Mouse (Mus musculus) adipocyte (in vitro differentiated cells): ENCODE measurements around the gene Npas1.

ENCODE experiments used
- DNase-seq: peaks from one replicate; pipeline ENCODE4 v3.0.0-alpha.2; 2016; ENCODE audit warnings: low spot score

Gene Npas1

GRCm38 (mm10) chr7:16477628-16478027 lies at the start of gene Npas1:
TSS of gene Npas1 (minus strand) at chr7:16477728.
- no peak for DNase-seq

DNA sequence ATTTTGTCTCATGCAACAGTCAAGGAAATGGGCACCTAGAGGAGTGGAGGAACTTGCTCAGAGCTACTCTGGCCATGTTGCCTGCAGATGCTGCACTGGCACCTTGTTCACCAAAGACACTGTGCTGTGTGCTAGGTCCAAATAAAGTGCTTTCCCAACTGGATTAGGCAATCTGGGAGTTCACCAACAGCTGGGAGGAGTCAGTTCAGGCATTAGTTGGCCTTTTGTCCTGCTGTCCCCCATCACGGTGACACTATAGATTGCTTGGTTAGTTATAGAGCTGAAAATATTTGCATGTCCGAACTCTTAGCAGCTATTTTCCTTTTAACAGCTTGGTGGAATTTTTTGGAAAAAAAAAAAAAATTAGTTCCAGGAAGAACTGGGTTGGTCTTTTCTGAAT lies 48.5 kb upstream of the Npas1 start:
- peak; percentile 42 for DNase-seq

GRCm38 (mm10) chr7:16525448-16525847 lies 47.9 kb upstream of the Npas1 start:
- no peak for DNase-seq

- peak; percentile 47 for DNase-seq
These were observed 46.8 kb upstream of the Npas1 start for GRCm38 (mm10) chr7:16524308-16524707.

DNA sequence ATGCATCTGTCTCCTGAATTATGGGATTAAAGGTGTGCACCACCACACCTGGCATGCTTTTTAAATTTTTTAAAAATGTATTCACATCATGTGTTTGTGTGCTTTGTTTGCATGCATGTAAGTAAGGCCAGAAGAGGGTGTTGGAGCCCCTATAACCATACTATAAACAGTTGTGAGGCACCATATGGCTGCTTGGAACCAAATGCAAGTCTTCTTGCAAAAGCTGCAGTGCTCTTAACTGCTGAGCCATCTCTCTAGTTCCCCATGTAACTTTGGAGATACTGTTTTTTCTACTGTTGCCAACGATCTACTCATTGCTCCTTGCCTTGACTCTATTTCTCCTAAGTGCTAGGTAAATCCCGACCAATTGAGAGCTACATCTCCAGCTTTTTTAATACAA lies 41.8 kb upstream of the Npas1 start:
- no peak for DNase-seq

DNA sequence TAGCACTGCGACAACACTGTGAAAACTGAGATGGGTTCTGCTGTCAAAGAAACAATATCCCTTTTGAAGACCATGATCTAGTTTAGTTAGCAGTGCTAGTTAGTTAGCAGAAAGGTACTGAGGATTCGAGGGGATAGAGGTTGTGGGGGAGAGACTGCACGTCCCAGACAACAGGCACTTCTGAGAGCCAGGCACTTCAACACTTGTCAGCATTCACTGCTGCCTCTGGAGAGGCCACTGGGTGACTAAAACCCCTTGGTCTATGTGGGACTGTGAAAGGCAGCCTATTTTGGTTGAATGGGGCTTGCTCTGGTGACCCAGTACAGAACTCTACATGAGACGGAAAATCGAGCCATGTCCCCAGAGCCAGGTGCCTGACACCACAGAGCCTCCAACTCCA lies 39.7 kb upstream of the Npas1 start:
- DNase-seq, result no peak

DNA sequence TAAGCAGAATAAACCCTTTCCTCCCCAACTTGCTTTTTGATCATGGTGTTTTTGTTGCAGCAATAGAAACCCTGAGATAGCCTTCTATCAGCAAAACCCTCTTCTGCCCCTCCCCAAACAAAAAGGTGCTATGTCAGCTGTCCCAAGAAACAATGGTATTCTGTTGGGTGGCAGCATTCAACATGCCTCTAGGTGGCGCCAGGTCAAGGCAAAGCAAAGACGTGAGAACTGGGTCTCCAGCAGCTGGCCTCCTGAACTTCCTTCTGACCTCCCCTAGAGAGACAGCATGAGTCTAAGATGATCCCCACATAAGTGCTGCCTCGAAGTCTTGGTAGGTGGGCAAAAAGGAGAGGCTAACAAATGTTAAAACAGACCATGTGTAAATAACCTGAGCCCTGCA lies 29.8 kb upstream of the Npas1 start:
- peak; percentile 37 for DNase-seq

GRCm38 (mm10) chr7:16505226-16505593 lies 27.7 kb upstream of the Npas1 start:
- DNase-seq, result no peak

DNA sequence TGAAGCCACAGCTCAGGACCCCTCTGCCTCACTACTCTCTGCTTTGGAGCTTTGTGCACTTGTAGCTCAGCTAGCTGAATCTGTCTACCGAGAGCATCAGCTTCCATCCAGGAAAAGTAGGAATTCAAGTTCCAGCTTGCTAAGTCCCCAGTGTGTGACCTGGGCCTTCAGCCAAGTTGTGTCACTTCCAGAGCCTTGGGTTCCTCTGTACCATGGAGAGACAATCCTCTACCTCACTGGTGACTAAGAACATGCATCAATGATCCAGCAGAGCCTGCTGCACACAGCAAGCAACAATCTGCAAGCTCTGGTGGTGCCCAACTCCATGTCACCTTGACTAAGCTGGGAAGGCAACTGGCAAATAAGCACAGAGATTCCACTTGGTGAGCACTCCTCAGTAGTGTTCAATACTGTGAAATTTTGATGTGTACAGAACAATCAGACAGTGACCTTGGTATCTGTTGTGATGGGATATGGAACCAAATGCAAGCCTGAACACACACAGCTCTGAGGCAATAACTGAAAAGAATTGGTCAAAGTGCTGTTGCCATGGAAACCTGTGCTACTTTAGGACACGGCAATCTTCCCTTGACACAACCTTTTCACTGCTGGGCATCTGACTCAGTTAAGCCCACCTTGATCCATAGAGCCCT lies 27.2 kb upstream of the Npas1 start:
- DNase-seq, result peak; percentile 58

GRCm38 (mm10) chr7:16501571-16501970 lies 24.0 kb upstream of the Npas1 start:
- no peak for DNase-seq

- no peak for DNase-seq
These were observed 22.2 kb upstream of the Npas1 start for GRCm38 (mm10) chr7:16499671-16500104.

DNA sequence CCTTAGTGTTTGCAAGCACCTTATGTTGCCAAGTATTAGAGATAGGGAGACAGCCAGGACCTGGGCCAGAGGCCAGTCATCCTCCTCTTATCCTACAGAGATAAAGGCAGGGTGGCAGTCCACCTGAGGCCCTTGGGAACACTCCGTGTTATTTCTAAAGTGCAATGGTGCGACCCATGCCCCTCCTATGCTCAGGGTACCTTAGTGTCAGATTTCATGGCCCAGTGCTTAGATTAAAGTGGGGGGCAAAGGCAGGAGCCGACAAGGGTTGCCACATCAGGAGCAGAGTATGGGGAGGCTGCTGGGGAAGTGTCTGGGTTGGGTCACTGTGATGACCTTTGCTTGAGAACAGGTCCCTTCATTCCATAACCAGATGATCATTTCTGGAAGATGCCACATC lies 18.7 kb upstream of the Npas1 start:
- no peak for DNase-seq

DNA sequence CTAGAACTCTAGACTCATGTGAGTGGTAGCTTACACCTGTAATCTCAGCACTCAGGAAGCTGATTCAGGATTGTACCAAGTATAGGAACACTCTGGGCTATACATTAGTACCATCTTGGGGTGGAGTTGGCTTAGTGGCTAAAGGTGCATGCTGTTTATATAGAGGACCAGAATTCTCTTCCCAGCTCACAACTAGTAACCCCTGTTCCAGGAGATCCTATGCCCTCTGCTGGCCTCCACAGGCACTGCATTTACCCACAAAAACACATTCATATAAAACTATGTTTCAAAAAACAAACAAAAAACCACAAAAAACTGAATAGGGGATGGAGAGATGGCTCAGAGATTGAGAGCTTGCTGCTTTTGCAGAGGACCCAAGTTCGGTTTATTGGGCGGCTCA lies 15.8 kb upstream of the Npas1 start:
- DNase-seq, result peak; percentile 50

DNA sequence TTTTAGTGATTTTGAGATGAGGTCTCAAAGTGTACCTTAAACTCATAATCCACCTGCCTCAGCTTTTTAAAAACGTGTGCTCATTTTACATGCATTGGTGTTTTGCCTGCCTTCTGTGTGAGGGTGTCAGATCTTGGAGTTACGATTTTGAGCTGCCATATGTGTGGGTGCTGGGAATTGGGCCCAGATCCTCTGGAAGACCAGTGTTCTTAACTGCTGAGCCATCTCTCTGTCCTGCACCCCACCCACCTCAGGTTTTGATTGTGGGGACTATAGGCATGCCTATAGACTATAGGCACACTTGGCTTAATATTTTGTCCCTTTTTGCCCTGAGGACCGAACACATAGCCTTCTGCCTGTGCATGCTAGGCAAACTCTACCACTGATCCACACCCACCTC lies 14.7 kb upstream of the Npas1 start:
- DNase-seq, result no peak

DNA sequence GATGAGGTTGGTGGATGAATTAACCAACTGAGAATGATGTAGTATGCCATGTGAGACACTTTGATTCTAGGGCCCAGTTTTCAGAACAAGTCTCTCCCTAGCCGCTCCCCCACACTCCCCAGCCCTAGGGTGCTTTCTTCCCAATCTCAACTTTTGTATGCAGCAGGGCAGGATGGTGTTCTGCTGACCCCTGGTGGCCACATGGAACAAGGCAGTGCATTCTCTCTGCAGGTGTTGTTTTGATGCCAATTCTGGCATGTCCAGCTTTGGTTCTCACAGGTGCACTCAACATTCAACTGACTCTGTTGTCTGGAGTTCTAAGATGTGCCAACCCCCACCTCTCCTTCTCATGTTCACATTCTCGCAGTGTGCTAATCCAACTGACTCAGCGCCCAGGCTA lies 14.2 kb upstream of the Npas1 start:
- DNase-seq, result peak; percentile 62

DNA sequence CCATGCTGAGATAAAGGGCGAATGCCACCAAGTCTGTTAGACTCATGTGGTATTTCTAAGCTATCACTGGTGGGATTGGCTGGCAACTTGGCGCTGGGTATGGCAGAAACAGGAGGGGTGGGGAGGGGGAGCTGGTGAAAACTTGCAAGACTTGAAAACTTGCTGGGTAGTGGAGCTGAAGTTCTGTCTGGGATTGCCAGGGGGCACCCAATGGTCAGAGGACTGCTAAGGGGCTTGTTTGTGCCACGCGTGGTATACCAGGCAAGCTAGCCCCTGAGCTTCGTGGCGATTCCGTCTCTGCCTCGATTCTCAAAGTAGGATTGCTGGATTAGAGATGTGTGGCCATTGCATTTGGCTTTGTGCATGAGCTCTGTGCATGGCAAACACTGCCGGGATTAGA lies 12.4 kb upstream of the Npas1 start:
- no peak for DNase-seq

GRCm38 (mm10) chr7:16488816-16489215 lies 11.3 kb upstream of the Npas1 start:
- no peak for DNase-seq

GRCm38 (mm10) chr7:16476600-16476989 lies 933 bp downstream of the Npas1 start:
- DNase-seq, result no peak

- DNase-seq, result no peak
These were observed 1.5 kb downstream of the Npas1 start for GRCm38 (mm10) chr7:16475764-16476599.

DNA sequence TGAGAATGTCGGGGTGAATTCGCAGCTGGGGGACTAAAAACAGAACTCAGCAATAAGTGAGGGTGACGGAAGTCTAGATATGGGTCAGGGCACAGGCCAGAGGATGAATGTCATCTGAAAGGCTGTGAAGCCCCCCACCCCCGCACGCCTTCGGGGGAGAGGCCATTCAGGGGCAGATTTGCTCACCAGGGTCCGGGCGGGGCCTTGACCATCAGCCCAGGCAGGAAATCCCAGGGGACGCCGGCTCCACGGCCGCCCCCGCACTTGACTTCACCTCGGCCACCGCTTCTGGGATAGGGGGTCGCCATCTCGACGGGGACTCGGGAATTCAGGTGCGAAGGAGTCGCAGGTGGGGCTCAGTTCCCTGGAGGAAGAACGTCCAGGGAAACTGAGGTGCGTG lies 2.2 kb downstream of the Npas1 start:
- DNase-seq, result no peak

DNA sequence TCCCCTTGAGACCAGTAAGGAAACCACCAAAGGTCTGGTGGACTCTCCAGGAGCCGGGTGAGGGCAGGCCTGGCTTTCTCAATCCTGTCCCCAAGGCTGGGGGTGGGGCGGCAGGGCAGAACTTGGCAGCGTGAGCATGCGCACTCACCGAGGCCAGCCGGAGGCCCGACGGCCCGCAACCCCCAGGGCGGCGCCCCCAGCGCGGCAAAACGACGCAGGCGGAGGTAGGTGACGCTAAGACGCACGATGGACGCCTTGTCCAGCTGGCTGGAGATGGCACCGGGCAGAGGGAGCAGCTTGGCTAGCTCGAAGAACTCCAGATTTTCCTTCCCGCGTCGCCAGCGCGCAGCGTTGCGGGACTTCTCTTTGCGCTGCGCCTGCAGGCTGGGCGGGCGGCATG lies 3.1 kb downstream of the Npas1 start:
- DNase-seq, result no peak

- no peak for DNase-seq
These were observed 3.7 kb downstream of the Npas1 start for GRCm38 (mm10) chr7:16473847-16474246.

GRCm38 (mm10) chr7:16472116-16472709 lies 5.3 kb downstream of the Npas1 start:
- DNase-seq, result no peak
